Mouse (Mus musculus): ENCODE data around the gene Tsc2.

DNA sequence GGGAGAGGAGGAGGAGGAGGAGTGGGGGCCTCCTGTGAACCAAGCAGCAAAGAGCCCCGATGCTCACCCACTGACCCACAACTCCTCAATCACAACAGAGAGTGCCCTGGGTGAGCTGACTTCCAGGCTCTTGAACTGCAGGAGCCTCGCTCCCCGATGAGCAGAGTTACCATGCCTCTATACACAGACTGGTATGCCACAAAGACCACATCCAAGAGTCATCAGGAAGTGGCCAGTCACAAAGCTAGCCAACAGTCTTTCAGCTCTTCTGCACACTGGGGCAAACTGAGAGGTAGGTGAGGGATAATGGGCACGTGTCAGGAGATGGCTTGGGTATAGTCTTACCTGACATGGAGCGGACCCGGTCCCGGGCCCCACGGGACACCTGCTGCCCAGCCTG, 28.5 kb downstream of the Tsc2 start:
- TF ChIP-seq CTCF (IDR thresholded peaks at IDR 0.05; ENCODE audit: low read depth) (no peak), EP300 (optimal IDR thresholded peaks at IDR 0.05) (no peak)
